Mouse (Mus musculus): ENCODE data around the gene Alkbh6.

The Alkbh6 gene

GRCm38 (mm10) chr7:30296816-30297215 is 11.7 kb upstream of the Alkbh6 start:
- no peak for DNase-seq

DNA sequence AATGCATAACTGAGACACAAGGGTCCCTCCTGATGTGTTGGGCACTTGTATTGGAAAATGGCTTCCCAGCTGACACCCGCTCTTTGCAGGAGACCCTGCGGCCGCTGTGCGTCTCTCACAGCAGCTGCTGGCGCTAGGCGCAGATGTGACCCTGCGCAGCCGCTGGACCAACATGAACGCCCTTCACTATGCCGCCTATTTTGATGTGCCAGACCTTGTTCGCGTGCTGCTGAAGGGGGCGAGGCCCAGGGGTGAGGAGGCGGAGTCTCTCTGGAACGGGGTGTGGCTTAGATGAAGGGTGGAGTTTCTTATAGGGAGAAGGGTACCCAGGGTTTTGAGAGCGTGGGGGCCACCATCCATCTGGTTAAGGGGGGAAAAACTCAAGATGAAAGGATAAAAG is 11.3 kb upstream of the Alkbh6 start:
- DNase-seq = no peak

DNA sequence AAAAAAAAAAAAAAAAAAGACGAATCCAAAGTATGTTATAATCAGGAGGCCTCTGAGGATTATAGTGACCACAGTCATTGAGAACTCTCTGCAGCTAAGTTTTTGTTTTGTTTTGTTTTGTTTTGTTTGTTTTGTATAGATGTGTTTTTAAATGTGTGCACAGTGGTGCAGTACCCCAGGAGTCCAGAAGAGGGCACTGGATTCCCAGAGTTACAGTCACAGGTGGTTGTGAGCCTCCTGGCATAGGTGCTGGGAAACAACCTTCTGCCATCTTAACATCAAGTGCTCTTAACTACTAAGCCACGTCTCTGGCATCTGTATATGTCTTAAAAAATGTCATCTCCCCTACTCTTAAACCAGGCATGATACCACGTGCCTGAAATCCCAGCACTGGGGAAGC is 7.6 kb upstream of the Alkbh6 start:
- peak; percentile 38 for DNase-seq

DNA sequence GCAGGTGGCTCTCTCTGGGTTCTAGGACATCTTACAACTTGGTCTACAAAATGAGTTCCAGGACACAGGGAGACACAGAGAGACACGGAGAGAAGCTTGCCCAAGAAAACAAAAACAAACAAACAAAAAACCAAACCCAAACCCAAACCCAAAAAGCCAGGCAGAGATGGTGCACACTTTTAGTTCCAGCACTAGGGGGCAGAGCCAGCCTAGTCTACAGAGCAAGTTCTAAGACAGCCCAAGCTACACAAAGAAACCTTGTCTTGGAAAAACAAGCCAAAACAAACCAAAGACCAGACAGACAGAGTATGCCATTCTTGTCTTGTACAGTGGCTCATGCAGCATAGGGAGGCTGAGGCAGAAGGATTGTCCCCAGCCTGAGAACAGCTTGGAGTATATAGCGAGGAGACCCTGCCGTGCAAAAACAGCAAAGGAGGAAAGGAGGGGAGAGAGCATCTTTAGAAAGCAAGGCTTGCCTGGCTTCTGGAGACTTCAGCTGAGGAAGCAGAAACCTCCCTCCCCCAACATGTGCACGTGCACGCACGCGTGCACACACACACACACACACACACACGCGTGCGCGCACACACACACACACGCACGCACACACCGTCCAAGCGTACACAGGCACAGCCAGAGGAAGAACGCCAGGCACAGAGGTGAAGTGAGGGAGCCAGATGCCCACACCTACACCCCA is 2.3 kb upstream of the Alkbh6 start:
- DNase-seq = no peak

DNA sequence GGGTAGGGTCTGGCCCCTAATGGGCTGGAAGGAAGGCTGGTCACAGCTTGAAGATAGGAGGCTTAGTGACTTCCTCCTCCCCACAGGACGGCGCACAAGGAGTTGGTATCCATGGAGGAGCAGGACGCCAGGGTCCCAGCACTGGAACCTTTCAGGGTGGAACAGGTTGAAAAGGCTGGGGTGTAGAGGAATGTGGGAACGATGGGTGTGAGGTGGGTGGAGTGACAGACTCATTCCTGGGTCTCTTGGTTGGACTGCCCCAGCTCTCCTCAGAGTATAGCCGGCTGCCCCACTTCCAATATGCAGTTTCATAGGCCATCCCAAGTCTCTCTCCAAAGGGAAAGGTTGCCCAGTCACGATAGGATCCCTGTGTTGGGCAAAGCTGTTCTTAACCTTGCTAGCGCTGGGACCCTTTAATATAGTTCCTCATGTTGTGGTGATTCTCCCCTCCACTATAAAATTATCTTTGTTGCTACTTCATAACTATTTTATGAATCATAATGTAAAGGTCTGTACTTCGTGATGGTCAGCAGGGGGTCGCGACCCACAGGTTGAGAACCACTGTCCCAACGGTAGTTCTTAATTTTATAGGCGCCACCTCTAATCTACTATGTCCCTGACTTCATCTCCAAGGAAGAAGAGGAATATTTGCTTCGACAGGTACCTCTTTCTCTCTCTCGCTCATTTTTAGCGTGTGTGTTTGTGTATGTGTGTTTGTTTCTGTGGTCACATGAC is 1.0 kb downstream of the Alkbh6 start:
- DNase-seq = no peak

DNA sequence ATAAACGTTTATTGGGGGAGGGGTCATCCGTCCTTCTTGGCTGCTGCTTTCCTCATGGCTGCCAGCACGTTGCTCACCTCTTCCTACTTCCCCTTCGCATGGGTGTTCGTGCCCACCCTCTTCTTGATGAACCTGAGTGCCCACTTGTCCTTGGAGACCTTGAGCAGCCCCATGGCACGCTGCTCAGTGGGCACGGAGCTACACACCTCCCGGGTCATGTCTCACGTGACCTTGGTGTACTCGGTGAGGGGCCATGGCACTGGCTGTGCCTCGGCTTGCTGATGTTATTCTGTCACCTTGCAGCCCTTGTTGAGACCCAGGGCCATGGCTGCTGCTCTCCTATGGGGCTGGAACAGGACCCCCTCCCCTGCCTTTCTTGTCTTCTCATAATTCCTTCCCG is 1.6 kb downstream of the Alkbh6 start:
- DNase-seq = no peak

DNA sequence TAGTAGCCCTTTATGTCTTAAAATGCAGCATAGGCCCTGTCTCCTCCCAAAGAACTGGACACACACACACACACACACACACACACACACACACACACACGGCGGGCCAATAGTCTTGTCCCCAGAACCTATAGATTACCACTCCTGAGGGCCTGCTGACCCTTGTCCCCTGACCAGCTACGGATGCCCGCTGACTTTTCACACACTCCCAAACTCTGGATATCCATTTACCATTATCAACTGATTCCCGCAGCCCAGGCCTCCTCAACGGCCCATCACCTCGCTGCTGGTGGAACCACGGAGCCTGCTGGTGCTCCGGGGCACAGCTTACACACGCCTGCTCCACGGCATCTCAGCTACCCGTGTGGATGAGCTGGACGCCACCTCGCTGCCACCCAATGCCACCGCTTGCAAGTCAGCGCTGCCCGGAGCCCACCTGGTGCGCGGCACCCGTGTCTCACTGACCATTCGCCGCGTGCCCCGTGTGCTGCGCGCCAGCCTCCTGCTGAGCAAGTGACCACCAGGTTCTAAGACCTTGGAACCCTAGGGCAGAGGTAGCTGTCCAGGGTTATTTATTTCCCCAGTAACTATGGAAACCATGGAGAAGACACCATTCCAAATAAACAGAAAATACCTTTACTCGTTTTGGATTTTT is 5.3 kb downstream of the Alkbh6 start:
- peak; percentile 67 for DNase-seq

GRCm38 (mm10) chr7:30314721-30315155 is 6.2 kb downstream of the Alkbh6 start, which contains the start of gene Syne4:
Gene Syne4 (plus strand): TSS chr7:30314807.
- peak; percentile 57 for DNase-seq

- DNase-seq = no peak
Observed at GRCm38 (mm10) chr7:30315559-30316529, 7.3 kb downstream of the Alkbh6 start.

GRCm38 (mm10) chr7:30318142-30318541 is 9.6 kb downstream of the Alkbh6 start:
- no peak for DNase-seq

- no peak for DNase-seq
Observed at GRCm38 (mm10) chr7:30320946-30321345, 12.4 kb downstream of the Alkbh6 start.

DNA sequence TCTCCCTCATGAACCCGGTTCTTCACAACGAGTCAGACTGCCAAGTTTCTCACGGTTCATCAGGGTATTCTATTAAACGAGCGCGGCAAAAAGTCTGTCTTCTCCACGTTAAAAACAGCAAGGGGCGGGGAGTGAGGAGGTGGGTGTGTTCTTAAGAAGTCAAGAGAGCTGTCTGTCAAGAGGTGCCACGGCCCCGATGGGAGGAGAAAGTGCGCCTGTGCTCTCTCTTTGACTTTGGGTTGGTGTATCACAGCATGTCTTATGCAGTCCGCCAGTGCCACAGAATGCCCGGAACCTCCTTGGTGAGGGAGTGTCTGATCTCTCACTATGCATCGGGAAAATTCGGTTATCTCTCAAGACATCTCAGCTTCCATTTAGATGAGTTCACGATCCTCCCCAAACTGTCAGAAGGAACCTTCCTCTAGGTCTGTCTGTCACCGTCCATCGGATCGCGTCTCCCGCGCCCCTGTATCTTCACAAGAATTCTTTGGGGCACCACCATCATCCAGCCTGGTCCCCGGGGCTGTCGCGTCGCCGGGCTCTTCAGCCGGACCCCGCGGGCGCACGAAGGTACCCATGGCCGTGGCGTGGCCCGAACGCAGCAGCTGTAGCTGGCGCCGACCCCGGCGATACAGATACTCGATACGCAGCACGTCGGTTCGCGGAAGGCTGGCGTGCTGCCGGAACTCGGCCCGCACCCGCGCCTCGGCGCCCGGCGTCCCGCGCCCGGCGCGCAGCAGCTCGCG is 13.2 kb downstream of the Alkbh6 start, which contains the start of gene E130208F15Rik:
Gene E130208F15Rik (plus strand): TSS at position 202 of the 746 bp plus-strand sequence.
- peak; percentile 83 for DNase-seq

GRCm38 (mm10) chr7:30322285-30322667 is 13.8 kb downstream of the Alkbh6 start:
- peak; percentile 99 for DNase-seq

DNA sequence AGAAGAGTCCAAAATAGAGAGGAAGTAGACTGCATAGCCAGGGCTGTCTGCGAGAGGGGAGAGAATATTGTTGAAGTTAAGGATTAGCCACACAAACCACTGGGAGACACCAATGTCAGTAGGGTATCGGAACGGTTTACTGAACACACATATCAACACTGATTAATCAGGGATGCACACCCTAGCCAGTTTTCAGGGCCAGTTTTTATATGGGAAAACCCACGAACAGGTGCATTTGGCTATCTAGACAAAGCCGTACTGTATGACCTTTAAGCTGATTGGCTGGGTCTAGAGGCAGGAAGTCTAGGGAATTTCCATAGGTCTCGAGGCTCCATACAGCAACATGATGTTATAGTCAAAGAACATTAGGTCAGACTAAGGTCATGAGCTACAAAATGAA is 14.3 kb downstream of the Alkbh6 start:
- no peak for DNase-seq

DNA sequence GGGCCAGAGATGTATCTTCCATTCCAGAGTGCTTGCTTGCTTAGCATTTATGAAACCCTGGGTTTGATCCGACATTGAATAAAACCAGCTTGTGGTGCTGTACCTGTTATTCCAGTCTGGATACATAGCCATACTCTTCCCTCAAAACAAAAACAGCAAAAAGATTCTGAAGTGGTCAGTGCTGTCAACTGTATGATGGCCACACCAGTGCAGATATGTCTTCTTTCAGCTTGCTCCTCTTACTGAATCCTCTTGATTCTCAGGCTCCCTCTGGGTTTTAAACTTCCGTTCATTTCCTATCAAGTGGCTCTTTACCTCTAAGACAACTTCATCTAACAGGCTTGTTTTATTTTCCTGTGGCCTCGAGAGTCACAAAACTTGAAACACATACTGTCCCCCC is 15.3 kb downstream of the Alkbh6 start, which contains the start of gene Sdhaf1:
Gene Sdhaf1 (minus strand): TSS at position 101 of the 400 bp plus-strand sequence.
- no peak for DNase-seq

- DNase-seq = no peak
Observed at GRCm38 (mm10) chr7:30324300-30324944, 15.9 kb downstream of the Alkbh6 start.

DNA sequence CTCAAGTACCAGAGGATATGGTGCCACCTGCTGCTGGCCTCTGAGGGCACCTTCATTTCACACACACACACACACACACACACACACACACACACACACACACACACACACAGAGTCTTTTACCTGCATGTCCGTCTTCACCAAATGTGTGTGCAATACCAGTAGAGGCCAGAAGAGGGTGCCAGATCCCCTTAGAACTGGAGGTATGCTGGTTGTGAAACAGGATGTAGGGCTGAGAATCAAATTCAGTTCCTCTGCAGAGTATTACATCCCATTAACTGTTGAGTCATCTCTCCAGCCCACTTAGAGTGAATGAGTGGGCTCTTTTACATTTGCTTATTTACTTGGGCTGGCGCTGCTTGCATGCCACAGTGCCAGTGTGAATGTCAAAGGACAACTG is 16.8 kb downstream of the Alkbh6 start:
- peak; percentile 60 for DNase-seq

- DNase-seq = no peak
Observed at GRCm38 (mm10) chr7:30326427-30326826, 17.9 kb downstream of the Alkbh6 start.

DNA sequence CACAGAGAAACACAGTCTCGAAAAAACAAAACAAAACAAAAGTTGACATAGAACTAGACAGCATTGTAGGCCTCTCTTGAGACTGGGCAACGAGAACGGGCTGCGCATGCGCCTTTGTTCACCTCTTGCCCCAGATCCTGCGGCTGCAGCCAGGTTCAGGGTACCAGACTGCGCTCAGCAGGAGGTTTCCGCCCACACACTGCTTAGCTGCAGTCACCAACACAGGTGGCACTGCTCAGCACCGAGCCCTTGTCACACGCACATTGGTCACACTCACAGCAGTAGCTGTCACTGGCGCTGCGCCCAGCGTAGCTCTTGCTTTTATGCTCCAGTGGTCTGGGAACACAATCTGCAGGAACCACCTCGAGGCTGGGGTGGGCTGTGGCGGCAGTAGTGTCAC is 18.6 kb downstream of the Alkbh6 start:
- DNase-seq = peak; percentile 72

- DNase-seq = no peak
Observed at GRCm38 (mm10) chr7:30328379-30328778, 19.9 kb downstream of the Alkbh6 start.

DNA sequence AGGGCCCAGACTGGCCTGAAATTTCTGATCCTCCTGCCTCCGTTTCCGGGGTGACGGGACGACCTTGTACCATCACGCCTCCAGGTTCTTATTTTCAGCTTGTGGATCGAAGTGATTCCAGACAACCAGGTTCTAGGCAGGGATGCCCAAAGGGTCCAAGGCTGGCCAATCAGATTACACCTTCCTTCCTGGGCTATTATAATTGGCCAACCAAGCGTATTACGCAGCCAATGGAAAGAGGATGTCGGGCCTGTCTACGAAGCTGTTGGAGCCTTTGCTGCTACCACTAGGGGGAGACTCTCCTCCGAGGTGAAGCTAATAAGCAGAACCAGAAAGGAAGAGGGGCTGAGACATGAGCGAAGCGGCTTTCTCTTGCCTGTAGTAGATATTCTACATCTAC is 23.4 kb downstream of the Alkbh6 start:
- DNase-seq = peak; percentile 86
